ENCODE assay signal across 9 mouse cellular contexts in the genomic region with DNA sequence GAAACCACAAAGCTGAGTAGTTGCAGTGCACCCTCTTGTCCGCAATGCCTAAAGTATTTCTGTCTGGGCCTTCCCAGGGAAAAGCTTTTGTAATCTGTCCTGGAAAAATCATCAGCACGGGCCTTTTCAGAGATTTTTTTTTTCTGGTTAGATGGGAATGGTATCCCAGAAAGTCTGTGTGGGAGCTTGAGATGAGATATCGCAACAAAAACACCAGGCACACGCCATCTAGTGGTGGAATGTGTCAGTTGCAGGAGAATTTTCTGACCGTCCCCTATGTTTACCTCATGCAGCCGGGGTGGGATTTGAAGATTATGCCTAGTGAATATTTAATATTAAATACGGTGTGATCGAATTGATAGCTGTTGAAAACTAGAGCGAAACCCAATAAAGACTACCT. TPM values are rescaled to one million over a fixed set of nuclear protein-coding genes. Genes with fewer than 3 reads are reported as not detected.
DNase-seq lines count a peak whose midpoint lies in the region; ATAC-seq and TF ChIP-seq lines count a peak whose summit lies in the region.
"Had no signal": no experiment of that assay in that cellular context is flagged by ENCODE, and none has a peak within 500 bp of the region (broad histone marks: within the 10 kb centered on the region; RNA-seq: fewer than 3 reads in every experiment).

No protein-coding gene starts in this region.

- no peak for TF ChIP-seq EP300 in ES-Bruce4 (IDR thresholded peaks at IDR 0.05; ENCODE audit: insufficient read depth, low read depth, low read length)

- no peak overlapping the region for H3K4me3 ChIP-seq in intestine, postnatal 0 days (ENCODE audit: low read depth, low read length)
- H3K4me3 ChIP-seq in intestine, embryonic 16.5 days (ENCODE audit: low read length), result no peak overlapping the region
- H3K4me3 ChIP-seq in ES-Bruce4 (ENCODE audit: low read depth, low read length), result no peak overlapping the region
- H3K4me3 ChIP-seq: limb, embryonic 15.5 days had no signal

- no peaks in the 10 kb centered on the region for H3K36me3 ChIP-seq in intestine, postnatal 0 days (ENCODE audit: control insufficient read depth, insufficient read depth)
- no peaks in the 10 kb centered on the region for H3K36me3 ChIP-seq in intestine, embryonic 16.5 days (ENCODE audit: control insufficient read depth, insufficient read depth, low read length)
- no peaks in the 10 kb centered on the region for H3K36me3 ChIP-seq in ES-Bruce4 (ENCODE audit: control insufficient read depth, insufficient read depth, low read length, poor library complexity, severe bottlenecking)
- no peaks in the 10 kb centered on the region for H3K36me3 ChIP-seq in splenic B cell, adult 2 months (ENCODE audit: control insufficient read depth, insufficient read depth, low read length, poor library complexity, severe bottlenecking)
- H3K36me3 ChIP-seq: limb, embryonic 15.5 days had no signal

- peak; percentile 46 for DNase-seq in A20 (ENCODE audit: low read depth, low spot score)
- DNase-seq in embryo, embryonic 10 days (ENCODE audit: low spot score), result peak; percentile 73
- DNase-seq in left cerebral cortex, postnatal 10 days (ENCODE audit: extremely low spot score in 1 of 2, low spot score in 2 of 2), result peak; percentile 28 to 29
- DNase-seq in splenic B cell, adult 2 months (ENCODE audit: low read depth, low spot score), result peak; percentile 53

- intact Hi-C loops in left cerebral cortex, postnatal 10 days (cut with DNase I), result loop anchor here (5.0 to 10.0 kb wide), 2 partner anchors 52 to 180 kb away; no protein-coding TSS in a partner anchor

- no peak overlapping the region for H3K9ac ChIP-seq in intestine, postnatal 0 days (ENCODE audit: low read depth, low read length)
- no peak overlapping the region for H3K9ac ChIP-seq in intestine, embryonic 16.5 days (ENCODE audit: low read depth, low read length)
- no peak overlapping the region for H3K9ac ChIP-seq in ES-Bruce4 (ENCODE audit: low read depth, poor library complexity, severe bottlenecking)
- H3K9ac ChIP-seq: limb, embryonic 15.5 days had no signal

- TF ChIP-seq CTCF in intestine, postnatal 0 days (IDR thresholded peaks at IDR 0.05; ENCODE audit: low read depth), result peak; percentile 79
- TF ChIP-seq CTCF in ES-Bruce4 (IDR thresholded peaks at IDR 0.05; ENCODE audit: low read depth, low read length), result peak; percentile 36

- H3K9me3 ChIP-seq in intestine, postnatal 0 days (ENCODE audit: control insufficient read depth), result no peaks in the 10 kb centered on the region
- H3K9me3 ChIP-seq in intestine, embryonic 16.5 days (ENCODE audit: control insufficient read depth, low read length), result no peaks in the 10 kb centered on the region
- H3K9me3 ChIP-seq in ES-Bruce4 (replicated peaks; ENCODE audit: control insufficient read depth, insufficient read depth, low read length, poor library complexity, severe bottlenecking), result no peaks in the 10 kb centered on the region
- H3K9me3 ChIP-seq: limb, embryonic 15.5 days had no signal

- H3K4me1 ChIP-seq in intestine, postnatal 0 days (replicated peaks; ENCODE audit: control insufficient read depth, insufficient read depth, low read length), result no peaks in the 10 kb centered on the region
- H3K4me1 ChIP-seq in intestine, embryonic 16.5 days (ENCODE audit: control insufficient read depth, insufficient read depth, low read length), result no peaks in the 10 kb centered on the region
- H3K4me1 ChIP-seq in ES-Bruce4 (ENCODE audit: control insufficient read depth, insufficient read depth, low read length), result no peaks in the 10 kb centered on the region
- H3K4me1 ChIP-seq: limb, embryonic 15.5 days had no signal

- no peak overlapping the region for H3K4me2 ChIP-seq in intestine, postnatal 0 days (replicated peaks; ENCODE audit: low read depth)
- no peak overlapping the region for H3K4me2 ChIP-seq in intestine, embryonic 16.5 days (ENCODE audit: low read depth, low read length)
- H3K4me2 ChIP-seq: limb, embryonic 15.5 days had no signal

- no peaks in the 10 kb centered on the region for H3K27me3 ChIP-seq in intestine, postnatal 0 days (replicated peaks; ENCODE audit: control insufficient read depth, insufficient read depth, low read length)
- H3K27me3 ChIP-seq in intestine, embryonic 16.5 days (replicated peaks; ENCODE audit: control insufficient read depth, insufficient read depth, low read length), result 0 out of 2 replicates have a peak, but pooled peaks cover 2% of the 10 kb centered on the region
- no peaks in the 10 kb centered on the region for H3K27me3 ChIP-seq in ES-Bruce4 (ENCODE audit: control insufficient read depth, insufficient read depth, low read length, poor library complexity, severe bottlenecking)
- no peaks in the 10 kb centered on the region for H3K27me3 ChIP-seq in splenic B cell, adult 2 months (ENCODE audit: control insufficient read depth, insufficient read depth, low read length, poor library complexity, severe bottlenecking)
- H3K27me3 ChIP-seq: limb, embryonic 15.5 days had no signal

- no peak for ATAC-seq in intestine, postnatal 0 days
- ATAC-seq in intestine, embryonic 16.5 days, result no peak
- no peak for ATAC-seq in monocyte, adult 5-6 weeks (replicated peaks; ENCODE audit: insufficient number of reproducible peaks, low FRiP score, low TSS enrichment, poor library complexity, severe bottlenecking)

- no peak for TF ChIP-seq POLR2A in ES-Bruce4 (IDR thresholded peaks at IDR 0.05; ENCODE audit: insufficient read depth, low read length)

- H3K27ac ChIP-seq in intestine, postnatal 0 days (ENCODE audit: low read depth, low read length), result no peak overlapping the region
- H3K27ac ChIP-seq in intestine, embryonic 16.5 days (ENCODE audit: low read length), result no peak overlapping the region
- H3K27ac ChIP-seq in ES-Bruce4 (ENCODE audit: insufficient read depth, low read length), result no peak overlapping the region
- H3K27ac ChIP-seq: limb, embryonic 15.5 days had no signal

- 21% methylated on average over 9 of the region's 9 CpGs for WGBS in intestine, postnatal 0 days
- WGBS in intestine, embryonic 16.5 days, result 21% methylated on average over 9 of the region's 9 CpGs

RNA-seq across cellular contexts. Expression of a gene that starts 10.3 kb away (rescaled TPM):
- not detected in 2 replicates for polyA plus RNA-seq in intestine, postnatal 0 days (2015; fragmentation: Nextera tagmentation; extraction: Ambion mirVana)
- polyA plus RNA-seq in intestine, embryonic 16.5 days (2015; fragmentation: Nextera tagmentation; extraction: Ambion mirVana), result 0.07 TPM in 1 of 2 replicates, not detected in the other
- polyA plus RNA-seq in ES-Bruce4 (2011; ENCODE audit: insufficient read depth, insufficient read length, low read depth, missing spikeins), result not detected in 2 replicates
- under 1 TPM in 1 of 2 experiments, not detected in 1; 0.28 TPM for total RNA-seq in left cerebral cortex, postnatal 10 days (2021)
- not detected in 3 replicates for total RNA-seq in monocyte, adult 5-6 weeks (2017)

RNA-seq across cellular contexts. Expression of a gene that starts 13.5 kb away (rescaled TPM):
- not detected in 2 replicates for polyA plus RNA-seq in intestine, postnatal 0 days (2015; fragmentation: Nextera tagmentation; extraction: Ambion mirVana)
- not detected in 2 replicates for polyA plus RNA-seq in intestine, embryonic 16.5 days (2015; fragmentation: Nextera tagmentation; extraction: Ambion mirVana)
- polyA plus RNA-seq in ES-Bruce4 (2011; ENCODE audit: insufficient read depth, insufficient read length, low read depth, missing spikeins), result not detected in 2 replicates
- not detected for total RNA-seq in left cerebral cortex, postnatal 10 days (2021)
- total RNA-seq in monocyte, adult 5-6 weeks (2017), result not detected in 3 replicates
- polyA plus RNA-seq: limb, embryonic 15.5 days had no signal

RNA-seq across cellular contexts. Expression of a gene that starts 24.8 kb away (rescaled TPM):
- 13.6 and 14.5 TPM in 2 replicates for polyA plus RNA-seq in intestine, postnatal 0 days (2015; fragmentation: Nextera tagmentation; extraction: Ambion mirVana)
- 15.5 and 16.4 TPM in 2 replicates for polyA plus RNA-seq in intestine, embryonic 16.5 days (2015; fragmentation: Nextera tagmentation; extraction: Ambion mirVana)
- 4.1 and 7.1 TPM in 2 replicates for polyA plus RNA-seq in ES-Bruce4 (2011; ENCODE audit: insufficient read depth, insufficient read length, low read depth, missing spikeins)
- 10 to 100 TPM; 10.6 to 11.3 TPM for total RNA-seq in left cerebral cortex, postnatal 10 days (2021)
- total RNA-seq in monocyte, adult 5-6 weeks (2017), result 0.29 to 3.1 TPM (median 1.6 TPM) in 3 replicates

RNA-seq across cellular contexts. Expression of a gene that starts 26.6 kb away (rescaled TPM):
- not detected in 2 replicates for polyA plus RNA-seq in intestine, postnatal 0 days (2015; fragmentation: Nextera tagmentation; extraction: Ambion mirVana)
- not detected in 2 replicates for polyA plus RNA-seq in intestine, embryonic 16.5 days (2015; fragmentation: Nextera tagmentation; extraction: Ambion mirVana)
- not detected in 2 replicates for polyA plus RNA-seq in ES-Bruce4 (2011; ENCODE audit: insufficient read depth, insufficient read length, low read depth, missing spikeins)
- under 1 TPM; 0.20 to 0.21 TPM for total RNA-seq in left cerebral cortex, postnatal 10 days (2021)
- total RNA-seq in monocyte, adult 5-6 weeks (2017), result not detected in 3 replicates
- polyA plus RNA-seq: limb, embryonic 15.5 days had no signal

RNA-seq across cellular contexts. Expression of a gene that starts 41.7 kb away (rescaled TPM):
- polyA plus RNA-seq in intestine, postnatal 0 days (2015; fragmentation: Nextera tagmentation; extraction: Ambion mirVana), result 0.26 and 0.52 TPM in 2 replicates
- polyA plus RNA-seq in intestine, embryonic 16.5 days (2015; fragmentation: Nextera tagmentation; extraction: Ambion mirVana), result 0.06 and 0.17 TPM in 2 replicates
- polyA plus RNA-seq in ES-Bruce4 (2011; ENCODE audit: insufficient read depth, insufficient read length, low read depth, missing spikeins), result not detected in 2 replicates
- not detected for total RNA-seq in left cerebral cortex, postnatal 10 days (2021)
- not detected in 3 replicates for total RNA-seq in monocyte, adult 5-6 weeks (2017)
- polyA plus RNA-seq: limb, embryonic 15.5 days had no signal
